Mouse (Mus musculus): Measurements from ENCODE around the gene Armc5.
A peak's percentile ranks its signal among the peaks of the same experiment; 100 is the strongest.

Armc5 gene

GRCm38 (mm10) chr7:128236856-128237592 lies at the start of gene Armc5:
Gene Armc5 (plus strand): TSS chr7:128237342.
- peak; percentile 77 for DNase-seq (ENCODE audit: low read depth, low spot score)

GRCm38 (mm10) chr7:128201607-128202006 lies 35.5 kb upstream of the Armc5 start:
- DNase-seq (ENCODE audit: low read depth, low spot score) = no peak

GRCm38 (mm10) chr7:128203071-128203470 lies 34.1 kb upstream of the Armc5 start:
- DNase-seq (ENCODE audit: low read depth, low spot score) = no peak

- DNase-seq (ENCODE audit: low read depth, low spot score) = no peak
Observed at GRCm38 (mm10) chr7:128204179-128204578, 33.0 kb upstream of the Armc5 start.

- no peak for DNase-seq (ENCODE audit: low read depth, low spot score)
Observed at GRCm38 (mm10) chr7:128205695-128206094, 31.4 kb upstream of the Armc5 start.

- DNase-seq (ENCODE audit: low read depth, low spot score) = no peak
Observed at GRCm38 (mm10) chr7:128206152-128206551, 31.0 kb upstream of the Armc5 start, which contains the start of gene Cox6a2. Gene Cox6a2 (minus strand): TSS chr7:128206387.

GRCm38 (mm10) chr7:128208187-128208586 lies 29.0 kb upstream of the Armc5 start:
- DNase-seq (ENCODE audit: low read depth, low spot score) = peak; percentile 83

- no peak for DNase-seq (ENCODE audit: low read depth, low spot score)
Observed at GRCm38 (mm10) chr7:128209826-128210225, 27.3 kb upstream of the Armc5 start.

- DNase-seq (ENCODE audit: low read depth, low spot score) = no peak
Observed at GRCm38 (mm10) chr7:128219952-128220351, 17.2 kb upstream of the Armc5 start.

GRCm38 (mm10) chr7:128220936-128221335 lies 16.2 kb upstream of the Armc5 start:
- DNase-seq (ENCODE audit: low read depth, low spot score) = no peak

- peak; percentile 21 for DNase-seq (ENCODE audit: low read depth, low spot score)
Observed at GRCm38 (mm10) chr7:128231741-128232140, 5.4 kb upstream of the Armc5 start.

- DNase-seq (ENCODE audit: low read depth, low spot score) = no peak
Observed at GRCm38 (mm10) chr7:128234796-128235195, 2.3 kb upstream of the Armc5 start.

GRCm38 (mm10) chr7:128235481-128235880 lies 1.7 kb upstream of the Armc5 start:
- no peak for DNase-seq (ENCODE audit: low read depth, low spot score)

- no peak for DNase-seq (ENCODE audit: low read depth, low spot score)
Observed at GRCm38 (mm10) chr7:128236426-128236825, 716 bp upstream of the Armc5 start.

- DNase-seq (ENCODE audit: low read depth, low spot score) = no peak
Observed at GRCm38 (mm10) chr7:128237593-128237926, 418 bp downstream of the Armc5 start.

- peak; percentile 100 for DNase-seq (ENCODE audit: low read depth, low spot score)
Observed at GRCm38 (mm10) chr7:128237927-128238778, 1.0 kb downstream of the Armc5 start, which contains the start of gene 9130023H24Rik. Gene 9130023H24Rik (minus strand): TSS chr7:128238031.

- DNase-seq (ENCODE audit: low read depth, low spot score) = peak; percentile 78
Observed at GRCm38 (mm10) chr7:128238991-128239390, 1.8 kb downstream of the Armc5 start.

GRCm38 (mm10) chr7:128240131-128240784 lies 3.1 kb downstream of the Armc5 start:
- DNase-seq (ENCODE audit: low read depth, low spot score) = peak; percentile 17

GRCm38 (mm10) chr7:128242331-128242730 lies 5.2 kb downstream of the Armc5 start:
- DNase-seq (ENCODE audit: low read depth, low spot score) = no peak

- DNase-seq (ENCODE audit: low read depth, low spot score) = no peak
Observed at GRCm38 (mm10) chr7:128243921-128244320, 6.8 kb downstream of the Armc5 start.

GRCm38 (mm10) chr7:128244410-128245025 lies 7.4 kb downstream of the Armc5 start:
- no peak for DNase-seq (ENCODE audit: low read depth, low spot score)

GRCm38 (mm10) chr7:128245547-128245946 lies 8.4 kb downstream of the Armc5 start:
- no peak for DNase-seq (ENCODE audit: low read depth, low spot score)
